Mouse (Mus musculus): Measurements from ENCODE around the gene H3f3a.

DNA sequence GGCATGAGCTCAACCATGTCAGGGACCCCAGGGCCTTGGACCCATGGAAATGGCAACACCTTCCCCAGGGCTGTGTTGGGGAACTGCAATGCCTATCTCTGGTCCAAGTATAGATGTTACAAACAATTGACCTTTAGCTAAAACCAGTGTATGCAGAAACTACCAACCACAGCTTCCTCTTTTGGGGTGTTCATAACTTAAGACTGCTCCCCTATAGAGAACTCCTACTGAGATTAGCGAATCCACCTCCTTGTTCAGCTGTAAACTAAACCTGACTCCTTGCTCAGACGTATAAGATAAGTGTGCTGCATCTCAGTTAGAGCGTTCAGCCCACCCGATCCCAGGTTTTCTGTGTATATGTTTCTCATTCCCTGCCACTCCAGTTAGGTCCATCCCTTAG lies 12.9 kb upstream of the H3f3a start:
- no peak for TF ChIP-seq GATA1 (IDR thresholded peaks at IDR 0.05; ENCODE audit: borderline replicate concordance, low read length)
- no peak for TF ChIP-seq FLI1 (IDR thresholded peaks at IDR 0.05; ENCODE audit: low read length)

All from megakaryocyte, embryonic 14.5 days (primary cell).